Mouse (Mus musculus) layer of hippocampus, adult 9-11 months (tissue): ENCODE measurements around the gene Arl4c.
A peak's percentile ranks its signal among the peaks of the same experiment; 100 is the strongest.

Experiments
- DNase-seq: peaks from one replicate; pipeline ENCODE4 v3.0.0; 2022

The Arl4c gene

DNA sequence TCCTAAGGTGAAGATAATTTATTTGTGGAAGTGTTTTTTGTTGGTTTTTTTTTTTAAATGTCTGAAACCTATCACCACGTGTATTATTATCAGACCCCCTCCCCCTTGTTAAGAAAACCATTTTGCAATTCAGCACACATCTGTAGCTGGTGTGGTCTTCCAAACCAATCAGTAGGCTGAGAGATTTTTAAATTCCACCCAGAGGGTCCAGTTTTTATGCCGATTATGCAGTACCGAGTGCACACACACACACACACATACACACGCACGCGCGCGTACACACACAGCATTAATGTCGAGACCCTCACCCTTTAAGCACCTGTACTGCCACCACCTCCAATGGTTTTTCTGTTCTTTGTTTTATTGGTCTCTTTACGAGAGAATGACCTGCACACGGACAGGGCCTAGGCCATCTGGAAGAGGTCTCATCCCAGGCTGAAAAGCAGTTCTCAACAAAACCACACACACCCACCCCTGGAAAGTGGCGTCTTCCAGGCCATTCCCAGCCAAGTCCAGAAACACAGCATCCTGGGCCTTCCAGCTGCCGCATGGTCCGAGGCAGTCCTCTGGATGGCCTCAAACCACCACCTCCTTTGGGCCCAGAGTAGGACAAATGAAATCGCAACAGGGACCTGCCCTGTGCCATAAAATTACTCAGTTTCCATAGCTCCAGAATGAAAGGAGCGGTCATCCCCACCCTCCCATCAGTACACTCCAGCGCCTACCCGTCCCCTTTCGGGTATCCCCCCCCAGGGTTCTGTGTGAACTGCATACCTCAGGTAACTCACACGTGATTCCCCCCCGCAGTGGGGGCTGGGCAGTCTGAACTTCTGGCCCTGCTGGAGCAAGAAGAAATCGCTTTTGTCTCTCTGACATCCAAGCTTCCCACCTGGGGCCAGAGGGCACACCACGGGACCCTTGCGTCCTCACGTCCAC is 1.9 kb downstream of the Arl4c start:
- DNase-seq: peak; percentile 30

DNA sequence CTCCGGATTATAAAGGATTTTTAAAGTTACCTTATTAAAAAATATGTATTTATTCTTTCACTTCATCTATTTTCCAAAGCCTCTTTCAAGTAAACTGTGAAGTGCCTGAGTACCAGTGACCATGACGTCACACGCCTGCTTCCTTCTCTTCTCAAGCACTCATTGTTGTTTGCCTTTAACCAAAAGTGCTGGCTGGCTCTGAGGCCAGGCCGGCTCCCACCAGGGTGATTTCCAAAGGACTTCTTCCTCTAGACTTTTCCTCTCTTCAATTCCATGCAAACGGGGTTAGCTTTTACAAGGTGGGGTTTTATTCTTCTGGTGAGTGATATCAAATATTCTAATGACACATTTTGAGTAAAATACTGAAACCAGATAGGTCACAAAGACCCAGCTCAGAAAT is 2.6 kb downstream of the Arl4c start:
- DNase-seq: peak; percentile 52

DNA sequence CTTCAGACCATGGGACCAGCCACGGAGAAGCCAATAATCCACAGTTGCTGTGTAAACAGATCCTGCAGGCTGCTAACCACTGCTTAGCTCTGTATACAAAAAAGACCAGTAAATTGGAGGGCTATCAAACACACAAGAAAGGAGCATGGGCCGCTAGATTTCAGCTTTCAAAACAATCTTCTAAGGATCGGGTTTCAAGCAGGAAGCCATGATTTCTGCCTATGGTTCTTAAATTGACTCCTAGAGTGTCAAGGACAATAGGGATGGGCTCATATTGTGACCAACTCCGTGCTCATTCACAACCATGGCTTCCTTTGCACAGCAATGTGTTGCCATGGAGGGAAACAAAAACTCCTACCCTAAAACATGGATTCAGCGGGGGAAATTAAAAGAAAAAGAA is 3.1 kb downstream of the Arl4c start:
- no peak for DNase-seq

GRCm38 (mm10) chr1:88698131-88698530 is 3.9 kb downstream of the Arl4c start:
- DNase-seq: no peak

DNA sequence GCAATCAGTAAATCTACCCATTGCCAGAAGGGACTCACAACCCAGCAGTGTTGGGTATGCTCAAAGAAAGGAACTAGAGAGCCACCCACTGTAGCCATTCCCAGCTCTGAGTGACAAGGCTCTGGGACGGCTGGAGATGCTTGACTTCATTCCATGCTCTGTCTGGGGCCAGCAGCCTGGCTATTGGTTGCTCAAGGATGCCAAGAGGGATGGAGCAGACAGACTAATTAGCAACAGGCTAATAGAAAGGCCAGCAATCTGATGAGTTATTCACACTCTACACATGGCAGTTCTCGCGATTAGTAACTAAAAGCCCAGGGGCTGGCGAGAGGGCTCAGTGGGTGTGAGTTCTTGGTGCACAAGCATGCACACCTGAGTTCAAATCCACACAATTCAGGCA is 5.6 kb downstream of the Arl4c start:
- no peak for DNase-seq

DNA sequence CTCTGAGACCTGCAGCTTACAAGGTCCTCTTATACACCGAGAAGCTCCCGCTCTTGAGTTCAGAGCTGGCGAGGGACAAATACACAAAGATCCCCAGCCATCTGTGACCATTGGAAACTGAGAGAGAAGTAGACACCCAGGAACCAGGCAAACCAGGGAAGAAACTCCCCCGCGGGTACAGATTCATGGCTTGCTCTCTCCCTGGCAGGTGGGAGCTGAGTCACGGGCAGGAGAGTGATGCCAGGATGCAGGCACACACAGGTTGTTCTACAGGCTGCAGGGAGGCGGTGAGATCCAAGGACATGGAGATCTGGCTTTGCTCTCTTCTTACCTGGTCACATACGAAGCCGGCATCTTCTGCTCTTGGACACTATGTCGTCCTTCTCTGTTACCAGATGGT is 7.7 kb downstream of the Arl4c start:
- DNase-seq: peak; percentile 50

DNA sequence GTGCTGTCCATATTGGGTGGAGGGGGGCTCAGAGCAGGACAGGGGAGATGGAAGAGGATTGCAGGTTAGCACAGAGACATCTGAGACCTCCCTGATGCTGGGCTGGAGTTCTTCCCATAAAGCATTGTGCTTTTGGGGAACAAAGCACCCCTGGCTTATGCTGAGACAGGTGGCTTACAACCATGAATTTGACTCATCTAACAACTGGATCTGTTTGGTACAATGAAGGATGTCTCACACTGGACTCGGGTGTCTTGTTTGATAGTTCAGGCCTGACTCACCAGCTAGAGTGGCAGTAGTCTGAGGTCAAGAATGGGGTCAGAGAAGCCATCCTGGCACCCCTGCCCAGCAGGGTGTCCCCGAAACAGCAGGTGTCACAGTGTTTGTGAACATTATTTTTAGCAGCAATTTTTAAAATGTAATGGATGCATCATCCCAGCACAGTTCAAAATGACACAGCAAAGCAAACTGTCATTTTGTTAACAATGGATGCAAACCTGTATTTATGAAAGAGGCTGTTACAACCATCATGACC is 9.7 kb downstream of the Arl4c start:
- DNase-seq: no peak

- DNase-seq: no peak
Observed at GRCm38 (mm10) chr1:88690601-88691000, 11.4 kb downstream of the Arl4c start.

- DNase-seq: no peak
Observed at GRCm38 (mm10) chr1:88684765-88685164, 17.3 kb downstream of the Arl4c start.

DNA sequence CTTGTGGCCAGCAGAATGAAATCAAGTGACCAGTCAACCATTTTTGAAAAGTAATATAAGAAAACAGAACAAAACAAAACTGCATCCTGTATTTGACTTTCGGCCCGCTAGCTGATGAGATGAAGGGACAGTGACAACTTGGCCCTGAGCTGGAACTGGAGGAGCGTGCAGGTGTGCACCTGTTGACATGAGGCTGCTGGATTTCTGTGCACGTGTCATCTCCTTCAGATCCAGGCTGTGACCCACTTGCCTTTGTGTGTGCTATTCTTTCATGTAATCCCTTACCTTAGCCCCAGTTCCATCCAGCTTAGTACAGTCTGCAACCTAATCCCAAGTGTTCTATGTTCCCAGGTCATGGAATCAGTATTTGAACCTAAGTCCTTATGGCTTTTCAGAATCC is 20.4 kb downstream of the Arl4c start:
- no peak for DNase-seq

GRCm38 (mm10) chr1:88680804-88681203 is 21.2 kb downstream of the Arl4c start:
- DNase-seq: no peak

- DNase-seq: no peak
Observed at GRCm38 (mm10) chr1:88678231-88678739, 23.7 kb downstream of the Arl4c start.

- no peak for DNase-seq
Observed at GRCm38 (mm10) chr1:88670807-88671206, 31.2 kb downstream of the Arl4c start.

DNA sequence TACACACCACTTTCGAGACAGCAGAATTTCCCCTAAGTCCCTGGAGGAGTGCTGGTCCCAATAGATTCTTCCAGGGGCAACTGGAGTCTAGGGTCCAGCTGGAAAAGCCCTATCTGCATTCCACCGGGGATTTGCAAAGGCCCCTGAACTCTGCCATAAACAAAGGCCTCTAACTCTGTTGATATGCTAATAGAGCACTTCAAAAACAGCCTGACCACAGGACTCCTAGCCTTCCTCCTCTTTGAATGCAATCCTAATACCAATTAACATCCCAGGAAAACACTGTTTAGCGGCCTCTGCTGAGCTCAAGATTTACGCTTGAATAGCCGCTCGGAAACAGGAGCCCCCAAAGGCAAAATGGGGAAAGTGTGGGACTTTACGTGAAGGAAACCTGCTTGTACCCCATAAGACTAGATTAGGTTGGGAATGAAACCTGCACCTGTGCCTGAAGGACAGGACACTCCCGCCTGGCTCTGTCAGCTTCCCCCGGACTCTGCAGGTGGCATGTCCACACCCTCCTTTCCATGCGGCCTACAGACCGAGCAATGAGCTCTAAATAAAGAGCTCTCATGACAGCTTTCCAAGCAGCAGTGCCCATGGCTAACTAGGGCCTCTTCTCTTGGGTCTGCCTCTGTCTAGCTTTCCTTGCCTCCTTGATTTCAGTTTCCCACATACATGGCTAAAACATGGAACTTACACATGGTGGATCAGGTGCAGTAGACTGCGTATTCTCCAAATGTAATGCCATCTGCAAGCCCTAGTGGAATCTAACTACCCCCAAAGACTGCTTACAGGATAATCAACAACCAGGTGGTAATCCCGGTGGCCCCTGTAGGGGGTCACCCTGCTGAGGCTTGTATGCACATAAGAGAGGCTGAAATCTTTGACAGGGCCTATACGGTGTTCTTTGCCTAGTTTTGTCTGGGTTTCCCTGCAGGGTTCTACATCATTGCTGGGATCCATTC is 32.9 kb downstream of the Arl4c start:
- DNase-seq: no peak

GRCm38 (mm10) chr1:88668353-88668752 is 33.7 kb downstream of the Arl4c start:
- DNase-seq: no peak

DNA sequence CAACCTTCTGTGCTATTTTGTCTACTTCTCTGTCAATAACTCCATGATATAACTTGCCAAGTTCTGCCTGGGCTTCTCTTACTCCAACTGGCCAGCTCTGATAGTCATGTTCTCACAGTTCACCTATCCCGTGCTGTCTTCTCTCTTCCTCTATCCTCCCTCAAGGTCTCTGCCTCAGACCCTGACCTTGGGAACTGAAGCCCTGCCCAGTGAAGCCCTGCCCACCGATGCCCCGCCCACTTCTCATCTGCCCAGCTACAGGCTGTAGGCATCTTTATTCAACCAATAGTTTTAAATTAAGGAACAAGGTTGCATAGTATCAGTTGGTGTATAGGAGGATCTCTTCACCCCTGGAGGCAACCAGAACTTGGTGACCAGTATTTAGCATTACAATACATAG is 37.4 kb downstream of the Arl4c start:
- no peak for DNase-seq

- no peak for DNase-seq
Observed at GRCm38 (mm10) chr1:88662736-88663135, 39.3 kb downstream of the Arl4c start.

DNA sequence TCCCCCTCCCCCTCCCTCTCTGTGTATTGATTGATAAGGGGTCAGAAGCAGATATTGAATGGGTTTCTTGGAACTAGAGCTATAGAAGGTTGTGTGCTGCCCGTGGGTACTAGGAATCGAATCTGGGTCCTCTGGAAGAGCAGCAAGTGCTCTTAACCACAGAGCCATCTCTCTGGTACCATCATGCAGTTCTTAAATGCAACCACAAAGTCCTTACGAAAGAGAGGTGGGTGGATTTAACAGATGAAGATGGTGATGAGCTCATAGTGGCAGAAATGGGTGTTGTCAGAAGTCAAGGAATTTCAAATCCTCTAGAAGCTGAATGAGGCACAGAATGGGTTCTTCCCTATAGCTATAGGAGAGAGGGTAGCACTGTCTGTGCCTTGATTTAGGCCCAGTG is 40.8 kb downstream of the Arl4c start:
- DNase-seq: no peak

GRCm38 (mm10) chr1:88658290-88658857 is 43.6 kb downstream of the Arl4c start:
- peak; percentile 80 for DNase-seq

DNA sequence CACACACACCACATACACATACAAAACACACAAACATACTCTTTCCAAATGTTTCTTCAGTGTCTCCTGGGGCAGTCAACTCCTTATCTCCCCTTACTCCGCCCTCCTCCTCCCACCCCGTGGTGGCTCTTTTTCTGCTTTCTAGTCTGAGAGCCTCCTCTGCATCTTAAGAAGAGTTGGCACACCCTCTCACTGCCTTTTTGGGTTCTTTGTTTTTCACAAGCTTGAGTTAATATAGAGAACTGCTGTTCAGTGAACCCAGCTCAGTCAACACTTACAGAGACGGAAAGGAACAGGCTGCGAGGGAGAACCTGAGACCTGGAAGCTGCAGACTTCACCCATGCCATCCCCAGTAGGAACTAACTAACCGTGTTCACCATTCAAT is 45.9 kb downstream of the Arl4c start:
- no peak for DNase-seq

- no peak for DNase-seq
Observed at GRCm38 (mm10) chr1:88655473-88656095, 46.4 kb downstream of the Arl4c start.
